In genomic region chr1:135359071-135359470, GRCm38 (mm10) we compare ENCODE assay signal across 19 mouse cellular contexts. TPM values are rescaled to one million over a fixed set of nuclear protein-coding genes. Genes with fewer than 3 reads are reported as not detected.
DNase-seq lines count a peak whose midpoint lies in the region; ATAC-seq and TF ChIP-seq lines count a peak whose summit lies in the region.
"Had no signal": no experiment of that assay in that cellular context is flagged by ENCODE, and none has a peak within 500 bp of the region (broad histone marks: within the 10 kb centered on the region; RNA-seq: fewer than 3 reads in every experiment).

No protein-coding gene starts in this region.

- no peaks in the 10 kb centered on the region for H3K9me3 ChIP-seq in heart, embryonic 13.5 days
- H3K9me3 ChIP-seq in lung, embryonic 14.5 days (ENCODE audit: low read depth, low read length), result 0 out of 2 replicates have a peak, but pooled peaks cover 2% of the 10 kb centered on the region
- H3K9me3 ChIP-seq in stomach, embryonic 14.5 days (ENCODE audit: control insufficient read depth, low read depth, low read length), result no peaks in the 10 kb centered on the region

- H3K27ac ChIP-seq in heart, embryonic 13.5 days (replicated peaks), result peak overlapping the region; percentile 57; the same call in 1 of the 2 replicates
- no peak overlapping the region; the same call in 1 of the 2 replicates for H3K27ac ChIP-seq in lung, embryonic 14.5 days (ENCODE audit: low read depth)
- H3K27ac ChIP-seq in embryonic fibroblast, embryonic 13.5 days (ENCODE audit: insufficient read depth, low read length), result peak overlapping the region; percentile 97
- peak overlapping the region; percentile 84 for H3K27ac ChIP-seq in stomach, embryonic 14.5 days (ENCODE audit: low read length)
- H3K27ac ChIP-seq in cerebellum, adult 2 months (ENCODE audit: insufficient read depth, low read length), result no peak overlapping the region
- H3K27ac ChIP-seq: hindbrain, embryonic 14.5 days had no signal

- no peak overlapping the region for H3K9ac ChIP-seq in heart, embryonic 13.5 days
- H3K9ac ChIP-seq in lung, embryonic 14.5 days, result no peak overlapping the region
- H3K9ac ChIP-seq in stomach, embryonic 14.5 days (replicated peaks; ENCODE audit: low read depth, low read length), result no peak overlapping the region
- H3K9ac ChIP-seq: hindbrain, embryonic 14.5 days had no signal

- H3K36me3 ChIP-seq in heart, embryonic 13.5 days, result no peaks in the 10 kb centered on the region
- H3K36me3 ChIP-seq in lung, embryonic 14.5 days (ENCODE audit: insufficient read depth), result no peaks in the 10 kb centered on the region
- H3K36me3 ChIP-seq in stomach, embryonic 14.5 days (ENCODE audit: control insufficient read depth, insufficient read depth, low read length), result no peaks in the 10 kb centered on the region

- WGBS in heart, embryonic 13.5 days, result 21% methylated on average over 2 of the region's 2 CpGs
- WGBS in lung, embryonic 14.5 days, result 2% methylated on average over 2 of the region's 2 CpGs
- whole genome bisulfite sequencing in stomach, embryonic 14.5 days, result 3% methylated on average over 2 of the region's 2 CpGs
- 19% methylated on average over 2 of the region's 2 CpGs for WGBS in cerebellum, adult 2 months

- peak; percentile 29; the same call in 1 of the 2 replicates for TF ChIP-seq POLR2A in embryonic fibroblast, embryonic 13.5 days (IDR thresholded peaks at IDR 0.05; ENCODE audit: low read depth, low read length)
- no peak for TF ChIP-seq POLR2A in cerebellum, adult 2 months (IDR thresholded peaks at IDR 0.05; ENCODE audit: borderline replicate concordance, insufficient read depth, low read length)

- TF ChIP-seq CTCF in lung, embryonic 14.5 days (IDR thresholded peaks at IDR 0.05; ENCODE audit: low read depth), result no peak
- TF ChIP-seq CTCF in embryonic fibroblast, embryonic 13.5 days (IDR thresholded peaks at IDR 0.05; ENCODE audit: borderline replicate concordance, insufficient read depth, low read length), result no peak
- TF ChIP-seq CTCF in cerebellum, adult 2 months (IDR thresholded peaks at IDR 0.05; ENCODE audit: borderline replicate concordance, insufficient read depth, low read depth, low read length), result no peak

- H3K4me3 ChIP-seq in heart, embryonic 13.5 days, result no peak overlapping the region
- H3K4me3 ChIP-seq in lung, embryonic 14.5 days (ENCODE audit: low read depth, low read length), result no peak overlapping the region
- H3K4me3 ChIP-seq in embryonic fibroblast, embryonic 13.5 days (ENCODE audit: insufficient read depth, low read length), result no peak overlapping the region
- H3K4me3 ChIP-seq in stomach, embryonic 14.5 days (ENCODE audit: low read depth, low read length), result no peak overlapping the region
- H3K4me3 ChIP-seq in cerebellum, adult 2 months (replicated peaks; ENCODE audit: insufficient read depth, low read depth, low read length), result no peak overlapping the region

- intact Hi-C loops in heart, postnatal 36 days (cut with DNase I), result no loop called here

- H3K4me2 ChIP-seq in heart, embryonic 13.5 days, result no peak overlapping the region
- no peak overlapping the region for H3K4me2 ChIP-seq in lung, embryonic 14.5 days
- no peak overlapping the region for H3K4me2 ChIP-seq in stomach, embryonic 14.5 days (replicated peaks; ENCODE audit: low read depth, low read length)
- H3K4me2 ChIP-seq: hindbrain, embryonic 14.5 days; midbrain, embryonic 11.5 days had no signal

- H3K27me3 ChIP-seq in heart, embryonic 13.5 days (replicated peaks), result no peaks in the 10 kb centered on the region
- H3K27me3 ChIP-seq in lung, embryonic 14.5 days (ENCODE audit: insufficient read depth, low read length), result no peaks in the 10 kb centered on the region
- no peaks in the 10 kb centered on the region for H3K27me3 ChIP-seq in stomach, embryonic 14.5 days (ENCODE audit: control insufficient read depth, insufficient read depth, low read length)
- no peaks in the 10 kb centered on the region for H3K27me3 ChIP-seq in cerebellum, adult 2 months (ENCODE audit: control insufficient read depth, insufficient read depth, low read length)

- ATAC-seq in heart, embryonic 13.5 days (ENCODE audit: extremely low read depth, insufficient number of reproducible peaks, low FRiP score, low TSS enrichment), result no peak
- peak; percentile 56 for ATAC-seq in lung, embryonic 14.5 days (ENCODE audit: insufficient read depth)
- ATAC-seq in stomach, embryonic 14.5 days (ENCODE audit: insufficient number of reproducible peaks, insufficient read depth, low FRiP score, low read depth), result peak; percentile 80; the same call in 1 of the 2 replicates
- ATAC-seq: forebrain, embryonic 14.5 days had no signal

- H3K4me1 ChIP-seq in heart, embryonic 13.5 days, result peaks cover 13% of the 10 kb centered on the region
- H3K4me1 ChIP-seq in lung, embryonic 14.5 days (ENCODE audit: insufficient read depth), result no peaks in the 10 kb centered on the region
- peaks cover 8% of the 10 kb centered on the region; the same call in 1 of the 2 replicates for H3K4me1 ChIP-seq in embryonic fibroblast, embryonic 13.5 days (ENCODE audit: control insufficient read depth, insufficient read depth, low read length)
- H3K4me1 ChIP-seq in stomach, embryonic 14.5 days (ENCODE audit: control insufficient read depth, insufficient read depth, low read length), result no peaks in the 10 kb centered on the region
- H3K4me1 ChIP-seq in cerebellum, adult 2 months (ENCODE audit: control insufficient read depth, insufficient read depth, low read length), result no peaks in the 10 kb centered on the region

- DNase-seq in heart, postnatal 36 days, result no peak
- peak; percentile 37 for DNase-seq in lung, embryonic 14.5 days
- no peak for DNase-seq in lung, postnatal 25 days (ENCODE audit: low spot score)
- DNase-seq in cerebellum, adult 2 months, result no peak
- no peak for DNase-seq in adrenal gland, postnatal 4 days (ENCODE audit: low spot score in 2 of 2)
- DNase-seq: adrenal gland, postnatal 14 days; B cell, adult 2 months; cerebellum, adult 9-10 months; kidney, postnatal 36 days; lung, postnatal 14 days; retina, postnatal 1 day; thymus, postnatal 4 days had no signal

RNA-seq across cellular contexts. Expression of gene Shisa4, which starts 16.0 kb away (rescaled TPM):
- 27.5 and 30.8 TPM in 2 replicates for polyA plus RNA-seq in heart, embryonic 13.5 days (2015; fragmentation: Nextera tagmentation; extraction: Ambion mirVana)
- total RNA-seq in heart, postnatal 36 days (2021), result 1 to 10 TPM; 3.0 to 3.2 TPM
- 26.1 and 31.2 TPM in 2 replicates for polyA plus RNA-seq in lung, embryonic 14.5 days (2014; fragmentation: Nextera tagmentation; extraction: Ambion mirVana)
- 82.8 and 101 TPM in 2 replicates for polyA plus RNA-seq in embryonic fibroblast, embryonic 13.5 days (2011; ENCODE audit: insufficient read length, low read depth, missing spikeins)
- polyA plus RNA-seq in stomach, embryonic 14.5 days (2014; fragmentation: Nextera tagmentation; extraction: Ambion mirVana), result 41.4 and 44.5 TPM in 2 replicates
- 130 and 147 TPM in 2 replicates for polyA plus RNA-seq in cerebellum, adult 2 months (2012; rRNA removed)
- 10 to 100 TPM; 25.8 to 27.0 TPM for total RNA-seq in adrenal gland, postnatal 4 days (2021)
- total RNA-seq: neutrophil, adult 5-6 weeks had no signal

RNA-seq across cellular contexts. Expression of gene Lmod1, which starts 34.5 kb away (rescaled TPM):
- polyA plus RNA-seq in heart, embryonic 13.5 days (2015; fragmentation: Nextera tagmentation; extraction: Ambion mirVana), result 1.2 and 1.4 TPM in 2 replicates
- 1 to 10 TPM; 2.9 to 3.7 TPM for total RNA-seq in heart, postnatal 36 days (2021)
- polyA plus RNA-seq in lung, embryonic 14.5 days (2014; fragmentation: Nextera tagmentation; extraction: Ambion mirVana), result 3.1 and 3.8 TPM in 2 replicates
- 47.9 and 79.9 TPM in 2 replicates for polyA plus RNA-seq in embryonic fibroblast, embryonic 13.5 days (2011; ENCODE audit: insufficient read length, low read depth, missing spikeins)
- polyA plus RNA-seq in stomach, embryonic 14.5 days (2014; fragmentation: Nextera tagmentation; extraction: Ambion mirVana), result 12.6 and 13.2 TPM in 2 replicates
- polyA plus RNA-seq in cerebellum, adult 2 months (2012; rRNA removed), result 0.47 and 0.59 TPM in 2 replicates
- 1 to 10 TPM in 1 of 2 experiments, under 1 TPM in 1; 0.81 to 1.1 TPM for total RNA-seq in adrenal gland, postnatal 4 days (2021)
- total RNA-seq: neutrophil, adult 5-6 weeks had no signal

RNA-seq across cellular contexts. Expression of gene Timm17a, which starts 45.5 kb away (rescaled TPM):
- polyA plus RNA-seq in heart, embryonic 13.5 days (2015; fragmentation: Nextera tagmentation; extraction: Ambion mirVana), result 313 and 356 TPM in 2 replicates
- 100 to 1,000 TPM; 366 to 397 TPM for total RNA-seq in heart, postnatal 36 days (2021)
- polyA plus RNA-seq in lung, embryonic 14.5 days (2014; fragmentation: Nextera tagmentation; extraction: Ambion mirVana), result 177 and 189 TPM in 2 replicates
- polyA plus RNA-seq in embryonic fibroblast, embryonic 13.5 days (2011; ENCODE audit: insufficient read length, low read depth, missing spikeins), result 108 and 181 TPM in 2 replicates
- 179 and 203 TPM in 2 replicates for polyA plus RNA-seq in stomach, embryonic 14.5 days (2014; fragmentation: Nextera tagmentation; extraction: Ambion mirVana)
- polyA plus RNA-seq in cerebellum, adult 2 months (2012; rRNA removed), result 104 and 110 TPM in 2 replicates
- total RNA-seq in adrenal gland, postnatal 4 days (2021), result 100 to 1,000 TPM; 175 to 176 TPM

Comparison
In these comparisons a context has a peak if more than half of its experiments do, and no peak if none do; other contexts are left out.
1. H3K27ac ChIP-seq: peak in heart, embryonic 13.5 days (single experiment), embryonic fibroblast, embryonic 13.5 days (single experiment) and stomach, embryonic 14.5 days (single experiment); none in lung, embryonic 14.5 days (single experiment) and cerebellum, adult 2 months (single experiment).